Comparison of ENCODE assay signal across 8 mouse cellular contexts in the genomic region with DNA sequence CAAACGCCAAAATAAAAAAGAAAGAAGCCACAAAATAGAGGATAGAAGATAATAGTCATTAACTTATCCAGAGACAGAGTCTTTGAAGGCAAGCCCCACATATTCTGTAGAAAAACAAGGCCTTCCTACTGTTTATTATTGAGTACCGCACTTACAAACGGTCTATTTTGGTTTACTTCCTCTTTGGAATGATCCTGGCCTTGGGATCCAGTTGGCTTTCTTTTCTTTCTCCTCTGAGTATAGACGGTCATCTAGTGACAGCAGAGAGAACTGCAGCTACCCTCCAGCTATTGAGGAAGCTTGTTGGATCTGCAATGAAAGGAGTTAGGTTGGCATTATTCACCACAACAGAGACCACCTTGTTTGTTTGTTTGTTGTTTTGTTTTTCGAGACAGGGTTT. TPM values are rescaled to one million over a fixed set of nuclear protein-coding genes. Genes with fewer than 3 reads are reported as not detected.
DNase-seq lines count a peak whose midpoint lies in the region; ATAC-seq and TF ChIP-seq lines count a peak whose summit lies in the region.

No protein-coding gene starts in this region.

- H3K4me3 ChIP-seq in forebrain, postnatal 0 days (ENCODE audit: low read depth, low read length): no peak overlapping the region
- no peak overlapping the region for H3K4me3 ChIP-seq in forebrain, embryonic 11.5 days (ENCODE audit: low read depth, low read length)
- no peak overlapping the region for H3K4me3 ChIP-seq in cortical plate, adult 2 months (ENCODE audit: insufficient read depth, low read length)
- H3K4me3 ChIP-seq in heart, embryonic 13.5 days: peak overlapping the region; percentile 36
- no peak overlapping the region for H3K4me3 ChIP-seq in kidney, postnatal 0 days (replicated peaks; ENCODE audit: low read depth, low read length)
- H3K4me3 ChIP-seq in lung, embryonic 14.5 days (ENCODE audit: low read depth, low read length): no peak overlapping the region
- peak overlapping the region; percentile 11; the same call in 1 of the 2 replicates for H3K4me3 ChIP-seq in stomach, embryonic 16.5 days (replicated peaks; ENCODE audit: low read length)

- H3K9me3 ChIP-seq in forebrain, postnatal 0 days (ENCODE audit: low read length): no peaks in the 10 kb centered on the region
- H3K9me3 ChIP-seq in forebrain, embryonic 11.5 days (ENCODE audit: control insufficient read depth, low read length): no peaks in the 10 kb centered on the region
- H3K9me3 ChIP-seq in heart, embryonic 13.5 days: no peaks in the 10 kb centered on the region
- no peaks in the 10 kb centered on the region for H3K9me3 ChIP-seq in kidney, postnatal 0 days (replicated peaks; ENCODE audit: low read length)
- no peaks in the 10 kb centered on the region for H3K9me3 ChIP-seq in lung, embryonic 14.5 days (ENCODE audit: low read depth, low read length)
- H3K9me3 ChIP-seq in stomach, embryonic 16.5 days (replicated peaks; ENCODE audit: control insufficient read depth, low read length): no peaks in the 10 kb centered on the region

- H3K36me3 ChIP-seq in forebrain, postnatal 0 days (ENCODE audit: insufficient read depth): no peaks in the 10 kb centered on the region
- H3K36me3 ChIP-seq in forebrain, embryonic 11.5 days (ENCODE audit: control insufficient read depth, insufficient read depth, low read length): no peaks in the 10 kb centered on the region
- no peaks in the 10 kb centered on the region for H3K36me3 ChIP-seq in heart, embryonic 13.5 days
- no peaks in the 10 kb centered on the region for H3K36me3 ChIP-seq in kidney, postnatal 0 days (ENCODE audit: insufficient read depth, low read length)
- H3K36me3 ChIP-seq in lung, embryonic 14.5 days (ENCODE audit: insufficient read depth): no peaks in the 10 kb centered on the region
- H3K36me3 ChIP-seq in stomach, embryonic 16.5 days (ENCODE audit: control insufficient read depth, insufficient read depth, low read length): no peaks in the 10 kb centered on the region

- H3K27me3 ChIP-seq in forebrain, postnatal 0 days (ENCODE audit: insufficient read depth, low read length): no peaks in the 10 kb centered on the region
- no peaks in the 10 kb centered on the region for H3K27me3 ChIP-seq in forebrain, embryonic 11.5 days (ENCODE audit: control insufficient read depth, insufficient read depth, low read length)
- no peaks in the 10 kb centered on the region for H3K27me3 ChIP-seq in heart, embryonic 13.5 days (replicated peaks)
- H3K27me3 ChIP-seq in kidney, postnatal 0 days (ENCODE audit: insufficient read depth, low read length): no peaks in the 10 kb centered on the region
- no peaks in the 10 kb centered on the region for H3K27me3 ChIP-seq in lung, embryonic 14.5 days (ENCODE audit: insufficient read depth, low read length)
- H3K27me3 ChIP-seq in stomach, embryonic 16.5 days (ENCODE audit: control insufficient read depth, insufficient read depth, low read length): no peaks in the 10 kb centered on the region

- no peak overlapping the region for H3K9ac ChIP-seq in forebrain, postnatal 0 days
- H3K9ac ChIP-seq in forebrain, embryonic 11.5 days (ENCODE audit: low read length): no peak overlapping the region
- H3K9ac ChIP-seq in heart, embryonic 13.5 days: peak overlapping the region; percentile 69; the same call in 1 of the 2 replicates
- H3K9ac ChIP-seq in kidney, postnatal 0 days (ENCODE audit: low read depth, low read length): no peak overlapping the region
- H3K9ac ChIP-seq in lung, embryonic 14.5 days: no peak overlapping the region
- 0 out of 2 replicates have a peak overlapping the region, but pooled peaks have one; percentile 51 for H3K9ac ChIP-seq in stomach, embryonic 16.5 days (ENCODE audit: low read length)

- H3K27ac ChIP-seq in forebrain, postnatal 0 days (ENCODE audit: low read depth, low read length): no peak overlapping the region
- no peak overlapping the region for H3K27ac ChIP-seq in forebrain, embryonic 11.5 days (ENCODE audit: low read depth, low read length)
- H3K27ac ChIP-seq in cortical plate, adult 2 months (ENCODE audit: insufficient read depth, low read length): no peak overlapping the region
- H3K27ac ChIP-seq in heart, embryonic 13.5 days (replicated peaks): no peak overlapping the region
- H3K27ac ChIP-seq in kidney, postnatal 0 days: no peak overlapping the region
- no peak overlapping the region for H3K27ac ChIP-seq in lung, embryonic 14.5 days (ENCODE audit: low read depth)
- H3K27ac ChIP-seq in stomach, embryonic 16.5 days (ENCODE audit: low read length): no peak overlapping the region

- no peak for TF ChIP-seq POLR2A in cortical plate, adult 2 months (IDR thresholded peaks at IDR 0.05; ENCODE audit: extremely low read depth, insufficient read depth, low read length)

- WGBS in forebrain, postnatal 0 days: 31% methylated on average over 5 of the region's 5 CpGs
- WGBS in forebrain, embryonic 11.5 days: 31% methylated on average over 5 of the region's 5 CpGs
- WGBS in heart, embryonic 13.5 days: 14% methylated on average over 5 of the region's 5 CpGs
- 11% methylated on average over 5 of the region's 5 CpGs for WGBS in kidney, postnatal 0 days
- 15% methylated on average over 5 of the region's 5 CpGs for WGBS in lung, embryonic 14.5 days
- 17% methylated on average over 5 of the region's 5 CpGs for WGBS in stomach, embryonic 16.5 days

- peak; percentile 89 for TF ChIP-seq CTCF in forebrain, postnatal 0 days (IDR thresholded peaks at IDR 0.05; ENCODE audit: low read depth)
- peak; percentile 92 for TF ChIP-seq CTCF in cortical plate, adult 2 months (IDR thresholded peaks at IDR 0.05; ENCODE audit: extremely low read depth, insufficient read depth, low read length)
- peak; percentile 92 for TF ChIP-seq CTCF in kidney, postnatal 0 days (IDR thresholded peaks at IDR 0.05; ENCODE audit: low read depth)
- TF ChIP-seq CTCF in lung, embryonic 14.5 days (IDR thresholded peaks at IDR 0.05; ENCODE audit: low read depth): peak; percentile 89

- DNase-seq in forebrain, postnatal 0 days: peak; percentile 68
- DNase-seq in forebrain, embryonic 11.5 days (ENCODE audit: low spot score): no peak
- DNase-seq in Muller cell, postnatal 12 days (ENCODE audit: inconsistent ontology term): peak; percentile 72
- peak; percentile 95 for DNase-seq in kidney, postnatal 0 days (ENCODE audit: low spot score)
- peak; percentile 89 for DNase-seq in lung, embryonic 14.5 days

- H3K4me1 ChIP-seq in forebrain, postnatal 0 days (ENCODE audit: insufficient read depth): no peaks in the 10 kb centered on the region
- H3K4me1 ChIP-seq in forebrain, embryonic 11.5 days (replicated peaks; ENCODE audit: control insufficient read depth, insufficient read depth, low read length): no peaks in the 10 kb centered on the region
- H3K4me1 ChIP-seq in cortical plate, adult 2 months (ENCODE audit: control insufficient read depth, insufficient read depth, low read length): no peaks in the 10 kb centered on the region
- H3K4me1 ChIP-seq in heart, embryonic 13.5 days: no peaks in the 10 kb centered on the region
- no peaks in the 10 kb centered on the region for H3K4me1 ChIP-seq in kidney, postnatal 0 days (replicated peaks; ENCODE audit: insufficient read depth, low read length)
- H3K4me1 ChIP-seq in lung, embryonic 14.5 days (ENCODE audit: insufficient read depth): no peaks in the 10 kb centered on the region
- no peaks in the 10 kb centered on the region for H3K4me1 ChIP-seq in stomach, embryonic 16.5 days (ENCODE audit: control insufficient read depth, insufficient read depth, low read length)

- H3K4me2 ChIP-seq in forebrain, postnatal 0 days (ENCODE audit: low read depth): no peak overlapping the region
- no peak overlapping the region for H3K4me2 ChIP-seq in forebrain, embryonic 11.5 days (ENCODE audit: low read depth, low read length, severe bottlenecking)
- H3K4me2 ChIP-seq in heart, embryonic 13.5 days: peak overlapping the region; percentile 64
- H3K4me2 ChIP-seq in kidney, postnatal 0 days (ENCODE audit: low read length): peak overlapping the region; percentile 8; the same call in 1 of the 2 replicates
- H3K4me2 ChIP-seq in lung, embryonic 14.5 days: peak overlapping the region; percentile 42
- peak overlapping the region; percentile 47 for H3K4me2 ChIP-seq in stomach, embryonic 16.5 days (ENCODE audit: low read depth, low read length)

- peak; percentile 81 for ATAC-seq in forebrain, postnatal 0 days
- ATAC-seq in forebrain, embryonic 11.5 days (replicated peaks; ENCODE audit: low FRiP score): no peak
- no peak for ATAC-seq in heart, embryonic 13.5 days (ENCODE audit: extremely low read depth, insufficient number of reproducible peaks, low FRiP score, low TSS enrichment)
- no peak for ATAC-seq in kidney, postnatal 0 days (replicated peaks; ENCODE audit: low FRiP score, low read depth)
- ATAC-seq in lung, embryonic 14.5 days (ENCODE audit: insufficient read depth): peak; percentile 75; the same call in 1 of the 2 replicates
- ATAC-seq in stomach, embryonic 16.5 days (ENCODE audit: insufficient read depth, low FRiP score): peak; percentile 75

RNA-seq across cellular contexts. Expression of gene Ap4e1, which starts 11.8 kb away (rescaled TPM):
- total RNA-seq in forebrain, postnatal 0 days (2014; rRNA removed): 17.1 and 18.7 TPM in 2 replicates
- 2.9 and 5.8 TPM in 2 replicates for polyA plus RNA-seq in forebrain, postnatal 0 days (2015; fragmentation: Nextera tagmentation; extraction: Ambion mirVana)
- polyA plus RNA-seq in forebrain, embryonic 11.5 days (2014; fragmentation: Nextera tagmentation; extraction: Ambion mirVana): 11.3 and 13.1 TPM in 2 replicates
- polyA plus RNA-seq in cortical plate, adult 2 months (2012; rRNA removed): 7.4 and 8.3 TPM in 2 replicates
- 7.6 and 8.2 TPM in 2 replicates for polyA plus RNA-seq in heart, embryonic 13.5 days (2015; fragmentation: Nextera tagmentation; extraction: Ambion mirVana)
- 4.2 and 4.8 TPM in 2 replicates for polyA plus RNA-seq in kidney, postnatal 0 days (2015; fragmentation: Nextera tagmentation; extraction: Ambion mirVana)
- polyA plus RNA-seq in lung, embryonic 14.5 days (2014; fragmentation: Nextera tagmentation; extraction: Ambion mirVana): 11.2 and 11.9 TPM in 2 replicates
- 9.9 and 12.7 TPM in 2 replicates for polyA plus RNA-seq in stomach, embryonic 16.5 days (2015; fragmentation: Nextera tagmentation; extraction: Ambion mirVana)

Comparison
In these comparisons a context has a peak if more than half of its experiments do, and no peak if none do; other contexts are left out.
1. ATAC-seq: peak in forebrain, postnatal 0 days (single experiment), lung, embryonic 14.5 days (single experiment) and stomach, embryonic 16.5 days (single experiment); none in forebrain, embryonic 11.5 days (single experiment), heart, embryonic 13.5 days (single experiment) and kidney, postnatal 0 days (single experiment).
2. H3K4me2 ChIP-seq: peak in heart, embryonic 13.5 days (single experiment), kidney, postnatal 0 days (single experiment), lung, embryonic 14.5 days (single experiment) and stomach, embryonic 16.5 days (single experiment); none in forebrain, postnatal 0 days (single experiment) and forebrain, embryonic 11.5 days (single experiment).
3. H3K4me3 ChIP-seq: peak in heart, embryonic 13.5 days (single experiment) and stomach, embryonic 16.5 days (single experiment); none in forebrain, postnatal 0 days (single experiment), forebrain, embryonic 11.5 days (single experiment), cortical plate, adult 2 months (single experiment), kidney, postnatal 0 days (single experiment) and lung, embryonic 14.5 days (single experiment).
4. H3K9ac ChIP-seq: peak in heart, embryonic 13.5 days (single experiment) and stomach, embryonic 16.5 days (single experiment); none in forebrain, postnatal 0 days (single experiment), forebrain, embryonic 11.5 days (single experiment), kidney, postnatal 0 days (single experiment) and lung, embryonic 14.5 days (single experiment).
5. Peak in every context shown above with its lines, with median percentiles within 50 percentile points of each other: CTCF ChIP-seq.